Mouse (Mus musculus) C2C12 (cell line): ENCODE measurements at regions not wholly inside any gene's neighbourhood (a gene's known extent, or its start where the extent isn't known, plus 50 kb on each side); places are given as distances from the start of the nearest gene placed in this dataset.

Source experiments
- H3K27me3 ChIP-seq: one replicate; pipeline ENCODE4 v1.6.1; 2011; ENCODE audit not compliant: control insufficient read depth, insufficient read depth, insufficient read length
- H3K36me3 ChIP-seq: one replicate; pipeline ENCODE4 v1.6.1; 2011; ENCODE audit not compliant: control insufficient read depth, insufficient read depth
- H3K4me3 ChIP-seq: one replicate; pipeline ENCODE4 v1.5.1; 2011; ENCODE audit warnings: mild to moderate bottlenecking, control low read depth; ENCODE audit not compliant: poor library complexity, insufficient read depth, severe bottlenecking
- H3K79me2 ChIP-seq: one replicate; pipeline ENCODE4 v1.6.1; 2011; ENCODE audit not compliant: control insufficient read depth, insufficient read depth
- H3K79me3 ChIP-seq: one replicate; pipeline ENCODE4 v1.6.1; 2011; ENCODE audit warnings: low read depth, control low read depth
- H3ac ChIP-seq: one replicate; pipeline ENCODE3; 2011; ENCODE audit warnings: low read depth; ENCODE audit not compliant: control insufficient read depth, insufficient read length
- CEBPB ChIP-seq: IDR thresholded peaks from one replicate; pipeline ENCODE4 v1.6.1; 2011; ENCODE audit warnings: low read depth, mild to moderate bottlenecking, control low read depth, moderate library complexity
- CTCF ChIP-seq: IDR thresholded peaks from one replicate; pipeline ENCODE4 v1.5.1; 2011; ENCODE audit not compliant: control insufficient read depth, insufficient read depth, insufficient read length
- FOSL1 ChIP-seq: IDR thresholded peaks from one replicate; pipeline ENCODE4 v1.8.0; 2011; ENCODE audit warnings: mild to moderate bottlenecking, low read length; ENCODE audit not compliant: poor library complexity, insufficient read depth, severe bottlenecking
- MAX ChIP-seq: IDR thresholded peaks from one replicate; pipeline ENCODE4 v1.6.1; 2011; ENCODE audit warnings: mild to moderate bottlenecking, control low read depth
- MYOD1 ChIP-seq: IDR thresholded peaks from one replicate; pipeline ENCODE4 v1.6.1; 2011; ENCODE audit warnings: low read depth; ENCODE audit not compliant: control insufficient read depth, insufficient read length
- MYOG ChIP-seq: IDR thresholded peaks from one replicate; pipeline ENCODE4 v1.6.1; 2011; ENCODE audit not compliant: control insufficient read depth, insufficient read length; ENCODE audit errors: extremely low read depth
- USF1 ChIP-seq: IDR thresholded peaks from one replicate; pipeline ENCODE4 v1.6.1; 2011; ENCODE audit warnings: low read depth, mild to moderate bottlenecking, control low read depth, moderate library complexity

- Histone ChIP-seq H3K79me3 (no peaks in the 10 kb centered on the region), H3K27me3 (peaks cover 3% of the 10 kb centered on the region), H3ac (no peak overlapping the region), H3K4me3 (no peak overlapping the region), H3K79me2 (no peaks in the 10 kb centered on the region), H3K36me3 (no peaks in the 10 kb centered on the region)
- TF ChIP-seq USF1 (no peak), CEBPB (no peak), MYOG (no peak), CTCF (no peak)
These were observed 303.5 kb upstream of the Dio3 start for GRCm38 (mm10) chr12:109975176-109975972.

- H3K79me2 ChIP-seq: no peaks in the 10 kb centered on the region
- no peaks in the 10 kb centered on the region for H3K79me3 ChIP-seq
- H3K36me3 ChIP-seq: no peaks in the 10 kb centered on the region
- no peak for TF ChIP-seq MYOG
- no peak for TF ChIP-seq CEBPB
- no peak for TF ChIP-seq CTCF
- H3ac ChIP-seq: no peak overlapping the region
- H3K27me3 ChIP-seq: no peaks in the 10 kb centered on the region
- H3K4me3 ChIP-seq: no peak overlapping the region
These were observed 294.2 kb upstream of the Dio3 start for GRCm38 (mm10) chr12:109984651-109985050.

DNA sequence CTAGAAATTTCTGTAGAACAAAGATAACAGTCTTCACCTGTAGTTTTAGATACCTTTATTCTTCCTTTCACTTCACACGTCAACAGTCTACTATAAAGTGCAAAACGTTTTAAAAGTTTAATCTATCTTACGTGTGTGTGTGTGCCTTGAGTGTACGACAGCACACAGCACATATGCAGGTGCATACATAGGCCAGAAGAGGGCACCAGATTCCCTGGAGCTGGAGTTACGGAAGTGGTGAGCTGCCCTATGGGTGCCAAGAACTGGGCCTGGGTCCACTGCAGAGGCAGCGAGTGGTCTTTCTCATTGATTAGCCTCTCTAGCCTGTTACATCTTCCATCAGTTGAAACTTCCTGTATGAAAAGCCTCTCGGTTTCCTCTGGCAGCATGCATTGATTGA, 285.5 kb upstream of the Dio3 start:
- H3K4me3 ChIP-seq: no peak overlapping the region
- TF ChIP-seq MYOG (no peak), CEBPB (no peak), MAX (no peak), FOSL1 (no peak), CTCF (no peak), MYOD1 (no peak), USF1 (no peak)
- no peaks in the 10 kb centered on the region for H3K79me3 ChIP-seq
- H3ac ChIP-seq: no peak overlapping the region
- H3K79me2 ChIP-seq: no peaks in the 10 kb centered on the region
- H3K36me3 ChIP-seq: no peaks in the 10 kb centered on the region
- no peaks in the 10 kb centered on the region for H3K27me3 ChIP-seq

GRCm38 (mm10) chr12:110002717-110003116, 276.2 kb upstream of the Dio3 start:
- Histone ChIP-seq H3K36me3 (no peaks in the 10 kb centered on the region), H3K79me2 (no peaks in the 10 kb centered on the region), H3ac (no peak overlapping the region), H3K4me3 (no peak overlapping the region), H3K79me3 (no peaks in the 10 kb centered on the region), H3K27me3 (peaks cover 7% of the 10 kb centered on the region)
- TF ChIP-seq MYOD1 (no peak), CEBPB (no peak), USF1 (no peak), MAX (no peak), MYOG (no peak), FOSL1 (no peak), CTCF (no peak)

GRCm38 (mm10) chr12:110009136-110009535, 269.7 kb upstream of the Dio3 start:
- Histone ChIP-seq H3K79me2 (no peaks in the 10 kb centered on the region), H3K79me3 (no peaks in the 10 kb centered on the region)
- TF ChIP-seq MAX (no peak), CEBPB (no peak), CTCF (no peak), MYOD1 (no peak), MYOG (no peak), USF1 (no peak), FOSL1 (no peak)

DNA sequence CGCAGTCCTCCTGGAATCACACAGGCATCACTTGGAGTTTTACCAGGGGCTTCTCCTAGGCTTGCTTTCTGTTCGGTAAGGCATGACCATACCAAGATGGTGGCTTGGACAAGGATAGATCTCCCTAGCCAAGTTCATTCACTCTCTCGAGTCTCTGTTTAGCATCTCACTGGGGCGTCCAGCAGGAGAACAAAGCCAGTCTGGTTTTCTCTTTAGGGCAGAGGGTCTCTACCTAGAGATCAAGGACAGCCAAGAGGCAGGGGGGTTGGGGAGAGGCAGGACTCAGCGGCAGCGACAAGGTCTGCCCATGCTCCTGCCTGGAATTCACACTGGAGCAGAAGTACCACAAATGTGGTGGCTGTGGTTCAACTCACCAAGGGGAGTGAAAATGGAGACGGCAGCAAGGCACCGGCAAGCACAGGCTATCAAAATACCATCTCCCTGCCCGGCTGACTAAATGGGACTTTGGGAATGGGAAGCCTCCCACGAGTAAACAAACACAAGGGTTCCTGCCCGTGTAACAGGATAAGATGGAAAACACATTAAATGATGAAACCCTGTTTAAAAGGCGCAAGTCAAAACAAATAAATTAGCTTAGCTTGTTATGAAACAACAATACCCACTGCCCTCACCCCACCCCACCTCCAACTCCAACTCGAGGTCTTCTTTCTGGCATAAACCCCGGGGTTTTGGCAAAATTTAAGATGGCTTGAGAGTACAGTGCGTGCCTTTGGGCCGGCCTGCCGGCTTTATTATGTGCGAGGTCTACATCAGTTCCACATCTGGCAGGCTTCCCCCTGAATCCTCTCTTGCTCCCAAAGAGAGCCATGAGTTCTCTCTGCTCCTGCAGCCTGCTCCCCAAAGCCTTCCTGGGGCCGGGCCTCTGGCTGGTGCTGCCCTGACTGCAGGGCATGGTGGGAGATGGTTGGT, 258.1 kb upstream of the Dio3 start:
- no peaks in the 10 kb centered on the region for H3K36me3 ChIP-seq
- no peak for TF ChIP-seq USF1
- no peak overlapping the region for H3ac ChIP-seq
- no peaks in the 10 kb centered on the region for H3K79me3 ChIP-seq
- peaks cover 8% of the 10 kb centered on the region for H3K27me3 ChIP-seq
- H3K79me2 ChIP-seq: no peaks in the 10 kb centered on the region
- no peak overlapping the region for H3K4me3 ChIP-seq

More at GRCm38 (mm10) chr12:110009136-110009535, 269.7 kb upstream of the Dio3 start:
- Histone ChIP-seq H3ac (no peak overlapping the region), H3K27me3 (peaks cover 7% of the 10 kb centered on the region), H3K36me3 (no peaks in the 10 kb centered on the region), H3K4me3 (no peak overlapping the region)
